Mouse (Mus musculus): ENCODE data around the gene Cyp1a2.

Cyp1a2 gene

DNA sequence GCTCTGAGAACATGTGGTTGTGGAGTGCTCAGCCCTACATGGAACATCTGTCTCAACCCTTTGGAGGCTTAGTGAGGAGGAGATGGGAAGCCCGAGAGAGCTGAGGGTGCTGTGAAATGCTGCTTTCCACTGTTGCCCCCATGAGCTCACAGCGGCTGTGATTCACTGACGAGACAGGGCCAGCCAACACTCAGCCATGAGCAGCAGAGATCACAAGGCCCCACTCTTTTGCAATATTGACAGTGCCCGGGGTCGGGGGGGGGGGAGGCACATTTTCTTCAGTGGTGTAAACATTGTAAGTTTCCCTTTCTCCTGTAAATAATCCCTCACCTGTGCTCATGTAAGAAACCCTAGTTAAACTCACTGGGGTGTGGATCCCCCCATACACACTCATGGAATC, 12.0 kb downstream of the Cyp1a2 start:
- DNase-seq (ENCODE audit: low spot score in 2 of 2), result no peak

GRCm38 (mm10) chr9:57671037-57671436, 12.5 kb downstream of the Cyp1a2 start:
- DNase-seq (ENCODE audit: low spot score in 2 of 2), result no peak

DNA sequence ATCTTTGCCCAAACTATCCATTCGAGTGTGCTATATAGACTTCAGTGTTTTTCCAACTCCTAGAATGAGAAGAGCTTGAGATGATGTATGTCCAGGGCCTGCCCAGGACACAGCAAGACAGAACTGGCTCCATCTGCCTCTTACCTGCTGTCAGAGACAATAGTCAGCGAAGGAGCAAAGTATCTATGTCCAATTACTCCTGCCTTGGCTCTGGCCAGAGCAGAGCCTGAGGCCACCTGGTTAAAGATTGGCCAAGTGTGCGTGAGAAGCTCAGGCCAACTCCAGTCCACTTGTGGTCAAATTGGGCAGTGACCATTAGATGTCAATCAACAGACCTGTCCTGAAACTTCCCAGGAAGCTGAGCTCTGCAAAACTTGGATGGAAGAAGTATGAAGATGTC, 13.9 kb downstream of the Cyp1a2 start:
- DNase-seq (ENCODE audit: low spot score in 2 of 2), result no peak

- DNase-seq (ENCODE audit: low spot score in 2 of 2), result no peak
Measured at GRCm38 (mm10) chr9:57668277-57668676, 15.2 kb downstream of the Cyp1a2 start.

GRCm38 (mm10) chr9:57667817-57668216, 15.7 kb downstream of the Cyp1a2 start:
- DNase-seq (ENCODE audit: low spot score in 2 of 2), result no peak

GRCm38 (mm10) chr9:57667136-57667535, 16.4 kb downstream of the Cyp1a2 start:
- no peak for DNase-seq (ENCODE audit: low spot score in 2 of 2)

DNA sequence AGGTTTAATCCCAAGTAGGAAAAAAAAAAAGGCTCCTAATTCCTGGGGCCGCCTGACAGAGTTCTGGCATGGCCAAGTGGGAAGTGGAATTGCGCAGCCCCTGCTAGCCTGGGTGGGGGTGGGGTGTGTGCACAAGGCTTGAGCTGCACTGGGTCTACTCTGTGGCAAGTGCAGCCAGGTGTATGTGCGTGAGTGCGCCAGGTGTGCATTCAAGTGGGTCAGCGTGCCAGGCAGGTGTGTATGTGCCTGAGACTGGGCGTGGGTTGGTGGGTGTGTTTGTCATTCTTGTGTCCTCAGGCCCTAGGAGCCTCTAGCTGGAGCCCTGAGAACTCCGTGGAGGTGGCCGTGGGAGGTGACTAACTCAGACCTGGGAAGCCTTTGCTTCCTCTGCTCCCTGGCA, 17.0 kb downstream of the Cyp1a2 start:
- DNase-seq (ENCODE audit: low spot score in 2 of 2), result no peak

GRCm38 (mm10) chr9:57664616-57665015, 18.9 kb downstream of the Cyp1a2 start:
- no peak for DNase-seq (ENCODE audit: low spot score in 2 of 2)

- DNase-seq (ENCODE audit: low spot score in 2 of 2), result no peak
Measured at GRCm38 (mm10) chr9:57661552-57661951, 22.0 kb downstream of the Cyp1a2 start.

DNA sequence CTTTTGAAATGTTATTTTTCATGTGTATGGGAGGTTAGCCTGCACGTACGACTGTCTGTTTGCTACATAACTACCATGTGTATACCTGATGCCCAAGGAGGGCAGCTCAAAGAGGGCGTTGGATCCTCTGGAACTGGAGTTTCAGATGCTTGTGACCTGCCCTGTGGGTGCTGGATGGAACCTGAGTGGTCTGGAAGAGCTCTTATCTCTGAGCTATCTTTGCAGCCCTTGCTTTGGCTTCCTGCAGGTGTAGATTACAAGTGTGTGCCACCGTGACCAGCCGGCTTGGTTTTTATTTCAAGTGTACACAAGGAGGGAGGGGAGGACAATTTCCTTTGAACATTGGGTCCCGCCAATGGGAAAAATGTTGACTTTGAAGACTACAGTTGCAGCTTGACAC, 23.0 kb downstream of the Cyp1a2 start:
- DNase-seq (ENCODE audit: low spot score in 2 of 2), result no peak

GRCm38 (mm10) chr9:57659774-57660173, 23.7 kb downstream of the Cyp1a2 start:
- peak in 1 of 2 experiments; percentile 75 for DNase-seq (ENCODE audit: low spot score in 2 of 2)

DNA sequence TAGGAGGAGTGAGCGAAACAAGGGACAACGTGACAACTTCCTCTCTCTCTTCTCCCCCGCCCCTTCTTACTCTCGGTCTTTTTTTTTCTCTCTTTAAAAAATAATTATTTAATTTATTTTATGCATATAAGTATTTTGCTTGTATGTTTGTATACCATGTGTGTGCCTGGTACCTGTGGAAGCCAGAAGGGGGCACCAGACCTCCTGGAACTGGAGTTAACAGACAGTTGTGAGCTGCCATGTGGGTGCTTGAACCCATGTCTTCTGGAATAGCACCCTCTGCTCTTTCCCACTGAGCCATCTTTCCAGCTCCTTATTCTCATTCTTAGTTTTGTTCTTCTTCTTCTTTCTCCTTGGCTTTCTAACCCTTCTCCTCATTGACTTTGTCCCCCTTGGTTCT, 24.5 kb downstream of the Cyp1a2 start:
- DNase-seq (ENCODE audit: low spot score in 2 of 2), result no peak

DNA sequence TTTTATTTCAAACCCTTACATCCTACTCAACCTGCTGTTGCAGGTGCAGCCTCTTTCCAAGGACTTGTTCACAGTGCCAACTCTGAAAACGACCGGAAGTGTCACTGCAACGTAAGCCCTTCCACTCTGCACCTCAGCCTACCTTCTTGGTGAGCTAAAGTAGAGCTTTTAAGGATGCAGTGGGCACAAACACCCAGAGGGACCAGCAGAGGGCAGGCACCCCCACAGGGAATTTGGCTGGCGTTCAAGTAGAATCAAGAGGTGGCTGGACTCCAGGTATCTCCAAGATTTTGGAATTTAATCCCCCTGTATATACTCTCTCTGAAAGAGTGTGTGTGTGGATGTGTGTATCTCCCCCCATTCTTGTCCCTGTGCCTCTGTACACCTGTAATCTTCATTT, 25.7 kb downstream of the Cyp1a2 start:
- no peak for DNase-seq (ENCODE audit: low spot score in 2 of 2)

GRCm38 (mm10) chr9:57656631-57657350, 26.7 kb downstream of the Cyp1a2 start:
- no peak for DNase-seq (ENCODE audit: low spot score in 2 of 2)

DNA sequence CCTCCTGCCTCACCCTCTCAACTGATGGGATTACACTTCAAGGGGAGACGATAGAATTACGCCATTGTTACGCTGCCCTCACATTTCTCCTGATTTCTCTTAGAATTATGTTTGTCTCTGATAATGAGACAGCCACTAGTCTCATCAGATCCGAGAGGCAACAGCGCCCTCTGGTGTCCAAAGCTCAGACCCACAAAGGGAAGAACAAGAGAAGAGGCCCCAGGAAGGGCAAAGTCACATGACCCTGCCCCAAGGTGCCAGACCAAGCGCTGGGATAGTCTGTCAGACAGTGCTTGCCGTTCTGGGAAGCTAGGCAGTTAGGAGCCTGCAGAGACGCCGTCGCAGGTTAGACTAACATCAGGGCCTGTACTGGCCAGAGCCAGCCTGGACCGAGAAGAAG, 27.8 kb downstream of the Cyp1a2 start:
- peak; percentile 73 to 90 for DNase-seq (ENCODE audit: low spot score in 2 of 2)

- no peak for DNase-seq (ENCODE audit: low spot score in 2 of 2)
Measured at GRCm38 (mm10) chr9:57654966-57655365, 28.5 kb downstream of the Cyp1a2 start.

GRCm38 (mm10) chr9:57653283-57653682, 30.2 kb downstream of the Cyp1a2 start, which contains the start of gene Csk:
TSS of gene Csk (minus strand) at chr9:57653631.
- DNase-seq (ENCODE audit: low spot score in 2 of 2), result no peak

- DNase-seq (ENCODE audit: low spot score in 2 of 2), result no peak
Measured at GRCm38 (mm10) chr9:57652855-57653254, 30.6 kb downstream of the Cyp1a2 start.

DNA sequence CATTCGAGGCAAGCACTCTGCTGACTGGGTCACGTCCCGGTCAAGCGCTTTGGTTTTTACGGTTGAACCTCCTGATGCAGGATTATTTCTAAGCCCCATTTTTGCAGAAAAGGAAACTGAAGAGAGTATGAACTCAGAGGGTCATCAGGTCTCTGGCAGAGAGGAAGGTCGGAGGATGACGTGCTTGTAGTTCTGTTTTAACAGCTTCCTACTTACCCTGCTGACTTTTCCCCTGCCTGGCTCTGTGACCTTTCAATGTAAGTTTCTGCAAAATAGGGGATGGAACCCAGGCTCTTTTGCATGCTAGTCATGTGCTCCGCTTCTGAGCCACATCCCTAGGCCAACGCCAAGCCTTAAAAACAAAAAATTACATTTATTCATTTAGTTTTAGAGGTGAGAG, 31.2 kb downstream of the Cyp1a2 start:
- DNase-seq (ENCODE audit: low spot score in 2 of 2), result no peak

- no peak for DNase-seq (ENCODE audit: low spot score in 2 of 2)
Measured at GRCm38 (mm10) chr9:57650786-57651311, 32.7 kb downstream of the Cyp1a2 start.

DNA sequence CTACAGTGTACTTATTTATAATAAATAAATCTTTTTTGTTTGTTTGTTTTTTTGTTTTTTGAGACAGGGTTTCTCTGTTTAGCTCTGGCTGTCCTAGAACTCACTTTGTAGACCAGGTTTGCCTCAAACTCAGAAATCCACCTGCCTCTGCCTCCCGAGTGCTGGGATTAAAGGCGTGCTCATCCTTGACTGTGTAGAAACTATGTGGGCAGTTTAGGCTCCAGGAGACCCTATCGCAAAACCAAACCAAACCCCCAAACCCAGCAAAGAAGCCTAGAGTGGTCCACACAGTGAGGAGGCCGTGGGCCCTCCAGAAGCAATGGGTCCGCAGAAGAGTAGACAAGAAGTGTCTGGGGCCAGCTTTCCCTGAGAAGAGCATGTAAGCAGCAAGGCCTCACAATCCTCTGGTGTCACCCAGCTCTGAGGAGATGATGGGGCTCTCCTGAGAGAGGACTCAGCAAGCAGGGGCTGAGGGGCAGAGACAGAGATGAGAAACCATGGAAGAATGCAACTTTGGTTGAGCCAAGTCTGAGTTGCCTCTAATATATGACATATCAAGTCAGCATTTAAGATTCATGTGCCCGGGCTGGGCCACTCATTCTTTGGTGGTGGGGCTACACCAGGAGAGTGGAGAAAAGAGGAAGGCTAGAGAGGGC, 33.2 kb downstream of the Cyp1a2 start:
- no peak for DNase-seq (ENCODE audit: low spot score in 2 of 2)

GRCm38 (mm10) chr9:57647286-57648108, 36.0 kb downstream of the Cyp1a2 start:
- DNase-seq (ENCODE audit: low spot score in 2 of 2), result no peak

All from frontal cortex, postnatal 10 days (tissue).